In the genomic region with DNA sequence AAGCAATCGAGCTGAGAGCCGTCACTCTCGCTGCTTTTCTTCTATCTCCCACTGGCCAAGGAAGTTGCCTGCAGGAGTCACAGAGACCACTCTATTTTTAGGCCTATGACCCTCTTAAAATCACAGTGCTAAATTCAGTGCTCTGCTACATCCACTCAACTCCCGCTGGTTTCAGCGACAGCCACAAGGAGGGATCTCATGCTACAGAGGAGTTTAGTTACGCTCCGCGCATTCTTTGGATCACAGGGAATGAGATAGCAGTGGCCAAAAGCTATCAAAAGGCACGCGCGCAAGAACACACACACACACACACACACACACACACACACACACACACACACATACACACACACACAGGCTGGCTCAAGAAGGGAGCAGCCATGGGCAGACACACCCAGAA, we compare ENCODE assay signal across 8 mouse cellular contexts.
DNase-seq lines count a peak whose midpoint lies in the region; ATAC-seq and TF ChIP-seq lines count a peak whose summit lies in the region.
"Had no signal": no experiment of that assay in that cellular context is flagged by ENCODE, and none has a peak within 500 bp of the region (broad histone marks: within the 10 kb centered on the region; RNA-seq: fewer than 3 reads in every experiment).

No protein-coding gene starts in this region.

- H3K4me2 ChIP-seq in intestine, embryonic 16.5 days (ENCODE audit: low read depth, low read length), result 0 out of 2 replicates have a peak overlapping the region, but pooled peaks have one; percentile 19

- H3K79me2 ChIP-seq in heart, adult 2 months (replicated peaks; ENCODE audit: control insufficient read depth, insufficient read depth, low read length), result no peaks in the 10 kb centered on the region

- H3K27me3 ChIP-seq in spleen, adult 2 months (ENCODE audit: control insufficient read depth, insufficient read depth, low read length), result no peaks in the 10 kb centered on the region
- no peaks in the 10 kb centered on the region for H3K27me3 ChIP-seq in heart, adult 2 months (ENCODE audit: control insufficient read depth, insufficient read depth, low read length)
- no peaks in the 10 kb centered on the region for H3K27me3 ChIP-seq in intestine, embryonic 16.5 days (replicated peaks; ENCODE audit: control insufficient read depth, insufficient read depth, low read length)
- H3K27me3 ChIP-seq: megakaryocyte, embryonic 14.5 days had no signal

- no peak for TF ChIP-seq CTCF in spleen, adult 2 months (IDR thresholded peaks at IDR 0.05; ENCODE audit: extremely low read depth, insufficient read depth, insufficient read length, insufficient replicate concordance)
- 0 out of 2 replicates have a peak, but pooled peaks have one; percentile 12 for TF ChIP-seq CTCF in heart, adult 2 months (IDR thresholded peaks at IDR 0.05)

- DNase-seq in spleen, adult 2 months (ENCODE audit: low read depth in 1 of 2, low spot score in 2 of 2), result no peak
- DNase-seq in spleen, postnatal 36 days (ENCODE audit: low spot score in 2 of 2), result no peak
- peak in 1 of 2 experiments; percentile 34 for DNase-seq in heart, adult 2 months
- no peak for DNase-seq in Muller cell, postnatal 12 days (ENCODE audit: inconsistent ontology term)
- no peak for DNase-seq in testis, postnatal 10 days (ENCODE audit: low spot score)
- no peak for DNase-seq in yolk sac, embryonic 10.5 days (ENCODE audit: low spot score)

- peak overlapping the region; percentile 28; the same call in 1 of the 2 replicates for H3K27ac ChIP-seq in spleen, adult 2 months (ENCODE audit: insufficient read depth, low read length)
- no peak overlapping the region for H3K27ac ChIP-seq in heart, adult 2 months
- H3K27ac ChIP-seq in intestine, embryonic 16.5 days (ENCODE audit: low read length), result peak overlapping the region; percentile 57

- no peak overlapping the region for H3K4me3 ChIP-seq in spleen, adult 2 months (ENCODE audit: extremely low read depth, insufficient read depth, insufficient read length)
- H3K4me3 ChIP-seq in heart, adult 2 months, result no peak overlapping the region
- H3K4me3 ChIP-seq in intestine, embryonic 16.5 days (ENCODE audit: low read length), result no peak overlapping the region
- H3K4me3 ChIP-seq: megakaryocyte, embryonic 14.5 days had no signal

- 78% methylated on average over 11 of the region's 11 CpGs for WGBS in spleen, adult 2 months
- 29% methylated on average over 11 of the region's 11 CpGs for WGBS in heart, adult 2 months
- 19% methylated on average over 11 of the region's 11 CpGs for WGBS in intestine, embryonic 16.5 days

- no peaks in the 10 kb centered on the region for H3K9me3 ChIP-seq in intestine, embryonic 16.5 days (ENCODE audit: control insufficient read depth, low read length)
- H3K9me3 ChIP-seq: megakaryocyte, embryonic 14.5 days had no signal

- H3K36me3 ChIP-seq in spleen, adult 2 months (ENCODE audit: control insufficient read depth, insufficient read depth, low read length), result peaks cover 9% of the 10 kb centered on the region
- H3K36me3 ChIP-seq in heart, adult 2 months (ENCODE audit: control insufficient read depth, insufficient read depth, low read length), result no peaks in the 10 kb centered on the region; the same call in 1 of the 2 replicates
- H3K36me3 ChIP-seq in intestine, embryonic 16.5 days (ENCODE audit: control insufficient read depth, insufficient read depth, low read length), result no peaks in the 10 kb centered on the region

- H3K9ac ChIP-seq in heart, adult 2 months (ENCODE audit: low read depth, low read length), result no peak overlapping the region
- 0 out of 2 replicates have a peak overlapping the region, but pooled peaks have one; percentile 33 for H3K9ac ChIP-seq in intestine, embryonic 16.5 days (ENCODE audit: low read depth, low read length)

- H3K4me1 ChIP-seq in spleen, adult 2 months (ENCODE audit: control insufficient read depth, insufficient read depth, insufficient read length), result peaks cover 11% of the 10 kb centered on the region; the same call in 1 of the 2 replicates
- H3K4me1 ChIP-seq in heart, adult 2 months (ENCODE audit: control insufficient read depth, insufficient read depth, low read length), result peaks cover 4% of the 10 kb centered on the region
- H3K4me1 ChIP-seq in intestine, embryonic 16.5 days (ENCODE audit: control insufficient read depth, insufficient read depth, low read length), result peaks cover 55% of the 10 kb centered on the region

- no peak for ATAC-seq in intestine, embryonic 16.5 days

- intact Hi-C loops in heart, adult 2 months (cut with DNase I), result no loop called here

- TF ChIP-seq EP300 in heart, adult 2 months (IDR thresholded peaks at IDR 0.05; ENCODE audit: insufficient read depth, low read depth, low read length), result 0 out of 2 replicates have a peak, but pooled peaks have one; percentile 37

- TF ChIP-seq POLR2A in spleen, adult 2 months (IDR thresholded peaks at IDR 0.05; ENCODE audit: low read depth, low read length), result no peak
- TF ChIP-seq POLR2A in heart, adult 2 months (IDR thresholded peaks at IDR 0.05; ENCODE audit: insufficient read depth, low read depth, low read length), result 0 out of 2 replicates have a peak, but pooled peaks have one; percentile 11
